Mouse (Mus musculus): Measurements from ENCODE around the gene Lcat. TPM values are rescaled to one million over a fixed set of nuclear protein-coding genes. Genes with fewer than 3 reads are reported as not detected.

Lcat gene
- polyA plus RNA-seq, 1 experiment from 2014 or later = 0.45 TPM

- H3K27me3 ChIP-seq (ENCODE audit: insufficient read depth, low read length) = no peaks in the 10 kb centered on the region
- WGBS = 91% methylated on average over 4 of the region's 4 CpGs
- H3K4me2 ChIP-seq (ENCODE audit: low read length) = no peak overlapping the region
- no peak for ATAC-seq (replicated peaks; ENCODE audit: low FRiP score, low read depth)
- no peak overlapping the region for H3K4me3 ChIP-seq (replicated peaks; ENCODE audit: low read depth, low read length)
- H3K9me3 ChIP-seq (replicated peaks; ENCODE audit: low read length) = no peaks in the 10 kb centered on the region
- DNase-seq (ENCODE audit: low spot score) = no peak
- no peaks in the 10 kb centered on the region for H3K4me1 ChIP-seq (replicated peaks; ENCODE audit: insufficient read depth, low read length)
- H3K9ac ChIP-seq (ENCODE audit: low read depth, low read length) = no peak overlapping the region
- 0 out of 2 replicates have a peak, but pooled peaks cover 14% of the 10 kb centered on the region for H3K36me3 ChIP-seq (ENCODE audit: insufficient read depth, low read length)
- TF ChIP-seq CTCF (IDR thresholded peaks at IDR 0.05; ENCODE audit: low read depth) = no peak
- no peak overlapping the region for H3K27ac ChIP-seq
Observed at GRCm38 (mm10) chr8:105956556-105956955, 13.4 kb upstream of the Lcat start.

GRCm38 (mm10) chr8:105951057-105951659 lies 8.0 kb upstream of the Lcat start:
- Histone ChIP-seq H3K27me3 (ENCODE audit: insufficient read depth, low read length) (no peaks in the 10 kb centered on the region), H3K27ac (0 out of 2 replicates have a peak overlapping the region, but pooled peaks have one; percentile 1), H3K4me1 (replicated peaks; ENCODE audit: insufficient read depth, low read length) (0 out of 2 replicates have a peak, but pooled peaks cover 4% of the 10 kb centered on the region), H3K9ac (ENCODE audit: low read depth, low read length) (no peak overlapping the region), H3K4me3 (replicated peaks; ENCODE audit: low read depth, low read length) (no peak overlapping the region), H3K36me3 (ENCODE audit: insufficient read depth, low read length) (peaks cover 31% of the 10 kb centered on the region; the same call in 1 of the 2 replicates), H3K4me2 (ENCODE audit: low read length) (no peak overlapping the region), H3K9me3 (replicated peaks; ENCODE audit: low read length) (no peaks in the 10 kb centered on the region)
- DNase-seq (ENCODE audit: low spot score) (peak; percentile 44), ATAC-seq (replicated peaks; ENCODE audit: low FRiP score, low read depth) (peak; percentile 67)
- no peak for TF ChIP-seq CTCF (IDR thresholded peaks at IDR 0.05; ENCODE audit: low read depth)
- 25% methylated on average over 7 of the region's 7 CpGs for WGBS

GRCm38 (mm10) chr8:105949350-105949749 lies 6.2 kb upstream of the Lcat start:
- no peak for TF ChIP-seq CTCF (IDR thresholded peaks at IDR 0.05; ENCODE audit: low read depth)
- no peak overlapping the region for H3K9ac ChIP-seq (ENCODE audit: low read depth, low read length)
- H3K4me1 ChIP-seq (replicated peaks; ENCODE audit: insufficient read depth, low read length) = 0 out of 2 replicates have a peak, but pooled peaks cover 4% of the 10 kb centered on the region
- DNase-seq (ENCODE audit: low spot score) = peak; percentile 41
- H3K9me3 ChIP-seq (replicated peaks; ENCODE audit: low read length) = no peaks in the 10 kb centered on the region
- H3K27ac ChIP-seq = no peak overlapping the region
- no peak for ATAC-seq (replicated peaks; ENCODE audit: low FRiP score, low read depth)
- H3K4me2 ChIP-seq (ENCODE audit: low read length) = no peak overlapping the region
- 53% methylated on average over 10 of the region's 10 CpGs for WGBS
- peaks cover 36% of the 10 kb centered on the region for H3K36me3 ChIP-seq (ENCODE audit: insufficient read depth, low read length)
- no peak overlapping the region for H3K4me3 ChIP-seq (replicated peaks; ENCODE audit: low read depth, low read length)
- H3K27me3 ChIP-seq (ENCODE audit: insufficient read depth, low read length) = no peaks in the 10 kb centered on the region

GRCm38 (mm10) chr8:105942542-105942941 lies 640 bp downstream of the Lcat start:
- Histone ChIP-seq H3K4me1 (replicated peaks; ENCODE audit: insufficient read depth, low read length) (no peaks in the 10 kb centered on the region), H3K4me2 (ENCODE audit: low read length) (no peak overlapping the region), H3K9me3 (replicated peaks; ENCODE audit: low read length) (no peaks in the 10 kb centered on the region), H3K27ac (no peak overlapping the region), H3K9ac (ENCODE audit: low read depth, low read length) (no peak overlapping the region), H3K27me3 (ENCODE audit: insufficient read depth, low read length) (no peaks in the 10 kb centered on the region), H3K36me3 (ENCODE audit: insufficient read depth, low read length) (peaks cover 34% of the 10 kb centered on the region), H3K4me3 (replicated peaks; ENCODE audit: low read depth, low read length) (no peak overlapping the region)
- DNase-seq (ENCODE audit: low spot score) = no peak
- no peak for ATAC-seq (replicated peaks; ENCODE audit: low FRiP score, low read depth)
- WGBS = 99% methylated on average over 5 of the region's 5 CpGs
- TF ChIP-seq CTCF (IDR thresholded peaks at IDR 0.05; ENCODE audit: low read depth) = no peak

- DNase-seq (ENCODE audit: low spot score) = no peak
Observed at GRCm38 (mm10) chr8:105942026-105942425, 1.2 kb downstream of the Lcat start.

GRCm38 (mm10) chr8:105938306-105938669 lies 4.9 kb downstream of the Lcat start, which contains the start of gene Psmb10:
Gene Psmb10 (minus strand): TSS chr8:105938444.
- DNase-seq (ENCODE audit: low spot score) (peak; percentile 22), ATAC-seq (replicated peaks; ENCODE audit: low FRiP score, low read depth) (no peak)
- Histone ChIP-seq H3K9ac (ENCODE audit: low read depth, low read length) (peak within 1 kb of the TSS; percentile 77), H3K4me3 (replicated peaks; ENCODE audit: low read depth, low read length) (peak within 1 kb of the TSS; percentile 83), H3K27me3 (ENCODE audit: insufficient read depth, low read length) (no peaks in the 10 kb centered on the region), H3K4me2 (ENCODE audit: low read length) (peak within 1 kb of the TSS; percentile 93), H3K27ac (peak within 1 kb of the TSS; percentile 86), H3K36me3 (ENCODE audit: insufficient read depth, low read length) (peaks cover 3% of the 10 kb centered on the region; the same call in 1 of the 2 replicates), H3K4me1 (replicated peaks; ENCODE audit: insufficient read depth, low read length) (peaks cover 8% of the 10 kb centered on the region; the same call in 1 of the 2 replicates), H3K9me3 (replicated peaks; ENCODE audit: low read length) (no peaks in the 10 kb centered on the region)
- TF ChIP-seq CTCF (IDR thresholded peaks at IDR 0.05; ENCODE audit: low read depth) = no peak; the same call in 1 of the 2 replicates
- 9% methylated on average over 4 of the region's 4 CpGs for WGBS

More at GRCm38 (mm10) chr8:105942026-105942425, 1.2 kb downstream of the Lcat start:
- no peaks in the 10 kb centered on the region for H3K27me3 ChIP-seq (ENCODE audit: insufficient read depth, low read length)
- no peak overlapping the region for H3K4me2 ChIP-seq (ENCODE audit: low read length)
- no peak for TF ChIP-seq CTCF (IDR thresholded peaks at IDR 0.05; ENCODE audit: low read depth)
- no peak overlapping the region for H3K27ac ChIP-seq
- peaks cover 29% of the 10 kb centered on the region for H3K36me3 ChIP-seq (ENCODE audit: insufficient read depth, low read length)
- H3K9ac ChIP-seq (ENCODE audit: low read depth, low read length) = no peak overlapping the region
- no peaks in the 10 kb centered on the region for H3K4me1 ChIP-seq (replicated peaks; ENCODE audit: insufficient read depth, low read length)
- no peaks in the 10 kb centered on the region for H3K9me3 ChIP-seq (replicated peaks; ENCODE audit: low read length)
- no peak for ATAC-seq (replicated peaks; ENCODE audit: low FRiP score, low read depth)
- 95% methylated on average over 11 of the region's 11 CpGs for WGBS
- no peak overlapping the region for H3K4me3 ChIP-seq (replicated peaks; ENCODE audit: low read depth, low read length)

Measured in kidney, postnatal 0 days (tissue).